Mouse (Mus musculus) hindbrain, embryonic 14.5 days (tissue): ENCODE measurements at regions not wholly inside any gene's neighbourhood (a gene's known extent, or its start where the extent isn't known, plus 50 kb on each side); places are given as distances from the start of the nearest gene placed in this dataset.

Experiments used
- ATAC-seq: fragments of 200-750 bp; cut with Nextera tagmentation; 2 replicates; pipeline ENCODE4 v1.8.0; 2017; ENCODE audit warnings: moderate number of reproducible peaks, mild to moderate bottlenecking, moderate TSS enrichment, moderate library complexity; ENCODE audit not compliant: low FRiP score
- DNase-seq: peaks from one replicate; pipeline ENCODE4 v3.0.0-alpha.2; 2015; ENCODE audit warnings: low spot score
- H3K27ac ChIP-seq: fragments of 300-500 bp; sonication (generic); 2 replicates; pipeline ENCODE4 v1.5.1; 2014; ENCODE audit warnings: mild to moderate bottlenecking, moderate library complexity
- H3K27me3 ChIP-seq: fragments of 300-500 bp; sonication (generic); 2 replicates; pipeline ENCODE4 v1.6.1; 2014; ENCODE audit warnings: mild to moderate bottlenecking, low read length, mixed read lengths; ENCODE audit not compliant: control insufficient read depth, insufficient read depth
- H3K36me3 ChIP-seq: fragments of 300-500 bp; sonication (generic); replicated peaks from 2 replicates; pipeline ENCODE4 v1.6.1; 2014; ENCODE audit not compliant: control insufficient read depth, insufficient read depth
- H3K4me1 ChIP-seq: fragments of 300-500 bp; sonication (generic); replicated peaks from 2 replicates; pipeline ENCODE4 v1.6.1; 2014; ENCODE audit warnings: antibody characterized with exemption, low read length, mixed read lengths; ENCODE audit not compliant: control insufficient read depth, insufficient read depth
- H3K4me2 ChIP-seq: fragments of 300-500 bp; sonication (generic); replicated peaks from 2 replicates; pipeline ENCODE4 v1.6.1; 2014; ENCODE audit warnings: mild to moderate bottlenecking, moderate library complexity
- H3K4me3 ChIP-seq: fragments of 300-500 bp; sonication (generic); replicated peaks from 2 replicates; pipeline ENCODE4 v1.5.1; 2014; ENCODE audit warnings: mild to moderate bottlenecking, low read length
- H3K9ac ChIP-seq: fragments of 300-500 bp; sonication (generic); 2 replicates; pipeline ENCODE4 v1.6.1; 2014
- H3K9me3 ChIP-seq: fragments of 300-500 bp; sonication (generic); 2 replicates; pipeline ENCODE4 v1.6.1; 2016; ENCODE audit warnings: low read length; ENCODE audit not compliant: control insufficient read depth
- WGBS: fragments of 180-500 bp; shearing (Covaris S2); extraction: QIAGEN DNeasy Blood & Tissue Kit; methylation state at CpG from one replicate; pipeline ENCODE4 v1.1.7; 2014; 5-methylcytosine and 5-hydroxymethylcytosine counted together

- no peak overlapping the region for H3K9ac ChIP-seq
- WGBS, result 77% methylated on average over 4 of the region's 4 CpGs
- no peaks in the 10 kb centered on the region for H3K27me3 ChIP-seq
- no peak overlapping the region for H3K4me2 ChIP-seq
- ATAC-seq, result no peak
- H3K36me3 ChIP-seq, result no peaks in the 10 kb centered on the region
- no peak overlapping the region for H3K27ac ChIP-seq
- H3K4me1 ChIP-seq, result no peaks in the 10 kb centered on the region
- no peak for DNase-seq
- H3K9me3 ChIP-seq, result 0 out of 2 replicates have a peak, but pooled peaks cover 1% of the 10 kb centered on the region
- no peak overlapping the region for H3K4me3 ChIP-seq
Measured at GRCm38 (mm10) chr17:88383447-88383846, 57.1 kb upstream of the Foxn2 start.

DNA sequence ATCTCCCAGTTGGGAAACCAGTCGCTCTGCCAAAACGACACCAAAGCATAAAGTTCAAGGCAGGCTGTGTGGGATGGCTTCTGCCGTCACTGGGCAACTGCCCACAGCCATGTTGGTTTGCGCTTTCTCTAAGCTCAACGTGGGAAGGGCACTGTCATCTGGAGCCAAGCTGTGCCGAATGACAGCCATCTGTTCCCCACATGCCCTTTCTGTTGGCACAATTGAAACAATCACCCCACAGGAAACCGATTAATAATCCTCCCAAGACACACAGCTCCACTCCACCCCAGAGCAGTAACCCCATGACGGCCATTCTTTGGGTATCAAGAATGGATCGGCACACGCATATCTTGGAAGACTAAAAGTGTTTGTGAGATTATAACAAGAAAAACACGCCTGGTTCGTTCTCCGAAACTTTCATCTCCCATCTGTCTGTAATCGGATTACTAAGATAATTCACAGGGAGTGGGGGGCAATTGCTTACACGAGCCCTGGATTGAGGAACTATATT, 52.0 kb upstream of the Foxn2 start:
- peak; percentile 39 for DNase-seq
- H3K4me3 ChIP-seq, result no peak overlapping the region

DNA sequence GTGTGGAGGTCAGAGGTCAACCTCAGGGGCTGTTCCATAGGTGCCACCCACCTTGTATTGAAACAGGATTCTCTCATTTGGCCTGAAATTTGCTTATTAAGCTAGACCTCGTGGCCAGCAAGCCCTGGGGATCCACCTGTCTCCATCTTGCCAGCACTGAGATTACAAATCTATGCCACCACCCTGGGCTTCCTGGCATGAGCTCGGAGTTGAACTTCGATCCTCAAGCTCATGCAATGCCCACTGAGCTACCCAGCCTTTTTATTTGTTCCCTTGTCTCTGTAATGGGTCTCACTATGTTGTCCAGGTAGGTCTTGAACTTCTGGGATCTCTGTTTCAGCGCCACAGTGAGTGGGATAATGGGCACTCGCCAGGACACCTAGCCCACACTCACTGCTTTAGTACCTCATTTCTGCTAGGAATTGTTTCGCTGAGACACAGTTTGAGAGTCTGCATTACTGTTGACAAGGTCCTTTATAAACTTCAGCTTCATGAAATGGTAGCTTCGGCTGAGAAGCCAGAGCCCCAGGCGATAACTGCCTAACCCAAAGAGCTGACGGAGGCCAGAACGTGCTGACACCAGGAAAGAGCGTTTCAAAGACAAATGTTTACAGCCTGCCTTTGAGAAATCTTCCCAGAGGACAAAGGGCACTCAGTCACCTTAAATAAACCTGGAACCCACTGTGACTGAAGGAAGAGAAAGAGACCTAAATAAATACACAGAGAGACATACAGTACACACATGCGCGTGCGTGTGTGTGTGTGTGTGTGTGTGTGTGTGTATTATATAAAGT, 50.6 kb upstream of the Foxn2 start:
- no peaks in the 10 kb centered on the region for H3K36me3 ChIP-seq
- no peaks in the 10 kb centered on the region for H3K9me3 ChIP-seq
- H3K27me3 ChIP-seq, result no peaks in the 10 kb centered on the region
- WGBS, result 76% methylated on average over 14 of the region's 14 CpGs
- H3K4me3 ChIP-seq, result no peak overlapping the region
- H3K4me1 ChIP-seq, result no peaks in the 10 kb centered on the region
- no peak overlapping the region for H3K27ac ChIP-seq
- H3K4me2 ChIP-seq, result no peak overlapping the region
- no peak for ATAC-seq
- no peak overlapping the region for H3K9ac ChIP-seq
- no peak for DNase-seq

More for the DNA sequence above, 52.0 kb upstream of the Foxn2 start:
- Histone ChIP-seq H3K36me3 (no peaks in the 10 kb centered on the region), H3K9me3 (no peaks in the 10 kb centered on the region), H3K27me3 (no peaks in the 10 kb centered on the region), H3K4me2 (no peak overlapping the region), H3K27ac (no peak overlapping the region), H3K4me1 (no peaks in the 10 kb centered on the region), H3K9ac (no peak overlapping the region)
- 46% methylated on average over 15 of the region's 15 CpGs for WGBS
- peak; percentile 59; the same call in 1 of the 2 replicates for ATAC-seq
